In genomic region chr13:48668976-48669534, GRCm38 (mm10) we compare ENCODE assay signal across 9 mouse cellular contexts. TPM values are rescaled to one million over a fixed set of nuclear protein-coding genes. Genes with fewer than 3 reads are reported as not detected.
DNase-seq lines count a peak whose midpoint lies in the region; ATAC-seq and TF ChIP-seq lines count a peak whose summit lies in the region.
"Had no signal": no experiment of that assay in that cellular context is flagged by ENCODE, and none has a peak within 500 bp of the region (broad histone marks: within the 10 kb centered on the region; RNA-seq: fewer than 3 reads in every experiment).

No protein-coding gene starts in this region.

- H3K4me1 ChIP-seq in liver, embryonic 11.5 days (replicated peaks; ENCODE audit: control insufficient read depth, insufficient read depth, low read length) = peaks cover 5% of the 10 kb centered on the region
- H3K4me1 ChIP-seq in embryonic facial prominence, embryonic 15.5 days = peaks cover 43% of the 10 kb centered on the region
- no peaks in the 10 kb centered on the region for H3K4me1 ChIP-seq in intestine, postnatal 0 days (replicated peaks; ENCODE audit: control insufficient read depth, insufficient read depth, low read length)
- peaks cover 28% of the 10 kb centered on the region for H3K4me1 ChIP-seq in neural tube, embryonic 15.5 days

- no peak for TF ChIP-seq CTCF in intestine, postnatal 0 days (IDR thresholded peaks at IDR 0.05; ENCODE audit: low read depth)

- WGBS in liver, embryonic 11.5 days = 1% methylated on average over 33 of the region's 34 CpGs
- WGBS in embryonic facial prominence, embryonic 15.5 days = under 1% methylated on average over 34 of the region's 34 CpGs
- WGBS in intestine, postnatal 0 days = 1% methylated on average over 33 of the region's 34 CpGs
- WGBS in neural tube, embryonic 15.5 days = under 1% methylated on average over 34 of the region's 34 CpGs

- no peak for DNase-seq in liver, embryonic 11.5 days (ENCODE audit: low spot score)
- DNase-seq in liver = no peak
- no peak for DNase-seq in right cerebral cortex, postnatal 36 days (ENCODE audit: low spot score in 2 of 2)
- no peak for DNase-seq in layer of hippocampus, postnatal 14 days (ENCODE audit: low spot score in 2 of 2)

- no peak overlapping the region for H3K9ac ChIP-seq in liver, embryonic 11.5 days (ENCODE audit: low read depth, low read length)
- H3K9ac ChIP-seq in embryonic facial prominence, embryonic 15.5 days = no peak overlapping the region
- no peak overlapping the region; the same call in 1 of the 2 replicates for H3K9ac ChIP-seq in intestine, postnatal 0 days (ENCODE audit: low read depth, low read length)
- H3K9ac ChIP-seq in neural tube, embryonic 15.5 days (replicated peaks) = no peak overlapping the region

- H3K27me3 ChIP-seq in liver, embryonic 11.5 days (replicated peaks; ENCODE audit: control insufficient read depth, insufficient read depth, low read length) = peaks cover 96% of the 10 kb centered on the region
- peaks cover 95% of the 10 kb centered on the region for H3K27me3 ChIP-seq in embryonic facial prominence, embryonic 15.5 days
- peaks cover 92% of the 10 kb centered on the region for H3K27me3 ChIP-seq in intestine, postnatal 0 days (replicated peaks; ENCODE audit: control insufficient read depth, insufficient read depth, low read length)
- peaks cover 90% of the 10 kb centered on the region for H3K27me3 ChIP-seq in neural tube, embryonic 15.5 days (replicated peaks)

- H3K9me3 ChIP-seq in liver, embryonic 11.5 days (ENCODE audit: control insufficient read depth, low read length) = no peaks in the 10 kb centered on the region
- no peaks in the 10 kb centered on the region for H3K9me3 ChIP-seq in embryonic facial prominence, embryonic 15.5 days (replicated peaks)
- no peaks in the 10 kb centered on the region for H3K9me3 ChIP-seq in intestine, postnatal 0 days (ENCODE audit: control insufficient read depth)
- no peaks in the 10 kb centered on the region for H3K9me3 ChIP-seq in neural tube, embryonic 15.5 days (replicated peaks)

- no peak for ATAC-seq in liver, embryonic 11.5 days (replicated peaks; ENCODE audit: low FRiP score)
- ATAC-seq in embryonic facial prominence, embryonic 15.5 days (ENCODE audit: insufficient number of reproducible peaks, low FRiP score, low TSS enrichment, low read depth) = no peak
- no peak for ATAC-seq in intestine, postnatal 0 days
- ATAC-seq in neural tube, embryonic 15.5 days (ENCODE audit: low FRiP score) = no peak
- ATAC-seq in frontal cortex, adult (ENCODE audit: low TSS enrichment) = no peak

- peak overlapping the region; percentile 50 for H3K4me2 ChIP-seq in liver, embryonic 11.5 days
- H3K4me2 ChIP-seq in embryonic facial prominence, embryonic 15.5 days (replicated peaks) = peak overlapping the region; percentile 44
- peak overlapping the region; percentile 47 for H3K4me2 ChIP-seq in intestine, postnatal 0 days (replicated peaks; ENCODE audit: low read depth)
- peak overlapping the region; percentile 40 for H3K4me2 ChIP-seq in neural tube, embryonic 15.5 days

- H3K36me3 ChIP-seq in liver, embryonic 11.5 days (ENCODE audit: control insufficient read depth, insufficient read depth, low read length) = no peaks in the 10 kb centered on the region
- H3K36me3 ChIP-seq in embryonic facial prominence, embryonic 15.5 days = no peaks in the 10 kb centered on the region
- H3K36me3 ChIP-seq in intestine, postnatal 0 days (ENCODE audit: control insufficient read depth, insufficient read depth) = no peaks in the 10 kb centered on the region
- no peaks in the 10 kb centered on the region for H3K36me3 ChIP-seq in neural tube, embryonic 15.5 days

- peak overlapping the region; percentile 33 for H3K4me3 ChIP-seq in liver, embryonic 11.5 days (ENCODE audit: low read depth, low read length)
- H3K4me3 ChIP-seq in embryonic facial prominence, embryonic 15.5 days (replicated peaks) = peak overlapping the region; percentile 29
- peak overlapping the region; percentile 26 for H3K4me3 ChIP-seq in intestine, postnatal 0 days (ENCODE audit: low read depth, low read length)
- H3K4me3 ChIP-seq in neural tube, embryonic 15.5 days (replicated peaks) = peak overlapping the region; percentile 19; the same call in 1 of the 2 replicates

- no peak overlapping the region for H3K27ac ChIP-seq in liver, embryonic 11.5 days (ENCODE audit: low read depth, low read length)
- no peak overlapping the region for H3K27ac ChIP-seq in embryonic facial prominence, embryonic 15.5 days (replicated peaks)
- no peak overlapping the region for H3K27ac ChIP-seq in intestine, postnatal 0 days (ENCODE audit: low read depth, low read length)
- H3K27ac ChIP-seq in neural tube, embryonic 15.5 days (replicated peaks) = no peak overlapping the region

RNA-seq across cellular contexts. Expression of gene Barx1, which starts 6.3 kb away (rescaled TPM):
- polyA plus RNA-seq in liver, embryonic 11.5 days (2014; fragmentation: Nextera tagmentation; extraction: Ambion mirVana) = 21.2 and 22.3 TPM in 2 replicates
- 17.7 and 18.8 TPM in 2 replicates for polyA plus RNA-seq in embryonic facial prominence, embryonic 15.5 days (2015; fragmentation: Nextera tagmentation; extraction: Ambion mirVana)
- polyA plus RNA-seq in intestine, postnatal 0 days (2015; fragmentation: Nextera tagmentation; extraction: Ambion mirVana) = 0.29 and 2.1 TPM in 2 replicates
- 0.14 and 0.80 TPM in 2 replicates for polyA plus RNA-seq in neural tube, embryonic 15.5 days (2015; fragmentation: Nextera tagmentation; extraction: Ambion mirVana)
- not detected for total RNA-seq in layer of hippocampus, postnatal 14 days (2021)
- total RNA-seq: hematopoietic stem cell, adult 5-6 weeks had no signal

RNA-seq across cellular contexts. Expression of gene Ptpdc1, which starts 43.6 kb away (rescaled TPM):
- polyA plus RNA-seq in liver, embryonic 11.5 days (2014; fragmentation: Nextera tagmentation; extraction: Ambion mirVana) = 3.4 and 3.8 TPM in 2 replicates
- polyA plus RNA-seq in embryonic facial prominence, embryonic 15.5 days (2015; fragmentation: Nextera tagmentation; extraction: Ambion mirVana) = 16.4 and 18.2 TPM in 2 replicates
- polyA plus RNA-seq in intestine, postnatal 0 days (2015; fragmentation: Nextera tagmentation; extraction: Ambion mirVana) = 1.9 and 2.5 TPM in 2 replicates
- 15.2 and 17.5 TPM in 2 replicates for polyA plus RNA-seq in neural tube, embryonic 15.5 days (2015; fragmentation: Nextera tagmentation; extraction: Ambion mirVana)
- total RNA-seq in layer of hippocampus, postnatal 14 days (2021) = 10 to 100 TPM; 38.2 to 43.0 TPM
